Mouse (Mus musculus): ENCODE measurements around the gene Gm21477. TPM values are rescaled to one million over a fixed set of nuclear protein-coding genes. Genes with fewer than 3 reads are reported as not detected.
"Not testable (repeated sequence)": the region's sequence is repeated elsewhere in the genome, so short reads cannot be mapped to it uniquely, and the experiment has no call there.

The Gm21477 gene
- polyA plus RNA-seq (2015; fragmentation: Nextera tagmentation; extraction: Ambion mirVana), result not detected in 2 replicates

DNA sequence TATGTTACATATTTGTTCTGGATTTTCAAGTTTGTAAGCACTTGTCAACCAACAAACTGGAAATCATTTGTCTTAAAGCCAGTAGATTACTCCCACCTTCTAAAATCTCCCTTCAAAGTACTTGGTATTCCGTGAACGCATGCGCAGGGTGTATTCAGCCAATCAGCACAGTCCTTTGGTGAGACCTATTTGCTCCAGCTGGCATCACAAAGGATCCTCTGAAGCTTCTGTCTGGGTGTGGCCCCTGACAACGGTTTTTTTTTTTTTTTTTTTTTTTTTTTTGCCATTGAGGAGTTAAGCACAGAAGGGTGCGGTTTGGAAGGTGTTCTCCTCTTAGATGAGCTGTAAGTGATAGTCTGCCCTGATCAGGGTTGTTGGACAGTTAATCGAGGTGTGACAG, at the start of gene Gm21477:
TSS of gene Gm21477 (plus strand) at position 301 of the 400 bp plus-strand sequence.
- not testable (repeated sequence) for H3K4me2 ChIP-seq (ENCODE audit: low read length); H3K4me1 ChIP-seq (ENCODE audit: control insufficient read depth, insufficient read depth, low read length); H3K27ac ChIP-seq (ENCODE audit: low read length); H3K36me3 ChIP-seq (ENCODE audit: control insufficient read depth, insufficient read depth, low read length); ATAC-seq; H3K9ac ChIP-seq (ENCODE audit: low read depth, low read length); H3K27me3 ChIP-seq (ENCODE audit: control insufficient read depth, insufficient read depth, low read depth, low read length); H3K9me3 ChIP-seq (replicated peaks; ENCODE audit: control insufficient read depth, low read length, poor library complexity, severe bottlenecking); H3K4me3 ChIP-seq (ENCODE audit: low read depth, low read length)
- WGBS, result no CpG with 5 or more reads among the region's 6 CpGs
